Mouse (Mus musculus) lung, postnatal 4 days (tissue): Measurements from ENCODE around the gene Xpnpep2.

Source experiments
- DNase-seq, 2 experiments: peaks; one replicate each; pipeline ENCODE4 v3.0.0; 2021

Gene Xpnpep2

DNA sequence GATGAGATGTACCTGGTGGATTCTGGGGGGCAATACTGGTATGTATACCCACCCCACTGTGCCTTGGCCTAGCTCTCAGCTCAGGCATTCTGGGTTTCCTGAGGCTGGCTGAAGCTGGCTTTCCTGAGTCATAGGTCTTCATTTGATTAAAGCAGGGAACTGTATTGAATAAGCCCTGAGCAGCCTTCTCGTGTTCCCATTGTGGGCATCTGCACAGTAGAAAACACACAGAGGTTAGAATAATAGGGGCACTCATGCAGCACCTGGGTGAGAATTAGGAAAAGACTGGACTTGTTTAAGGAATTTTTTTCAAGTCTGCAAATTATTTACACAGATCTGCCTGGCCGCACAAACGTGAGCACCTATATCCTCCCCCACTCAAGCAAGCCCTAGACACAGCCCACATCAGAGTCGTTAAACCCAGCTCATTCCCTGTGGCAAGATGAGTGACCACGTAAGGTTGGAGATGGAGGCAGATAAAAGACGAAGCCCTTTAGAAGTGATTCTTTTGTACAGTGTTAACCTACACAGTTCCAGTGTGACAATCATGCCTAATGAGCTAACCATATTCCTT lies 18.5 kb downstream of the Xpnpep2 start:
- no peak for DNase-seq

DNA sequence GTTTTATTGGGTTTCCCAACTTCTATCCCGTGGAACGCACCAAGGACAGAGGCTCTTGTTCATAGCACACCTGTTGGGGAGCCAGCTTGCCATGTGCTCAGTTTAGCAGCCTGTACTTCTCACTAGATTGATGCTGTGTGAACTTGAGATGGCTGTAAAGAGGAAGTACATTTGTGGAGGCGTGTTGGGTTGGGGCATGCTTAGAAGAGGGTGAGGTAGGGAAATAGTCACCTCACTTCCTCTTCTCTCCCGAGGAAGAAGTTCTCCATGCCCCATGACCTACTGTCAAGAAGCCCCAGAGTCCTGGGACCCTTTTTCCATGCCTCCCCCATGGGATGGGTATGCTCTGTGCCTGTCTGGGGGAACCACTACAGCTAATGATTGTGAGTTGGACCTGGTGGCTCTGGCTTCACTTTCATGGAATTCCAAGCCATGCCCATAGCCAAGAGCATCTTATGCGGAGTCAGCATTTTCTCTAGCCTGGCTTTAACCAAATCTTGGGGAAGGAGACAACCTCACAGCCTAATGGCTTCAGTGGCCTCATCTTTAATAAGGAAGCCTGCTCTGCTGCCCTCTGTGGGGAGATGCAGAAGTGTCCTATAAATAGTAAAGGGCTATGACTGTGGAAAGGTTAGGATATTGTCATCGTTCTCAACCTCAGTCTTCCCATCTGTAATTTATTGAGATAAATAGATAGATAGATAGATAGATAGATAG lies 19.1 kb downstream of the Xpnpep2 start:
- no peak for DNase-seq

DNA sequence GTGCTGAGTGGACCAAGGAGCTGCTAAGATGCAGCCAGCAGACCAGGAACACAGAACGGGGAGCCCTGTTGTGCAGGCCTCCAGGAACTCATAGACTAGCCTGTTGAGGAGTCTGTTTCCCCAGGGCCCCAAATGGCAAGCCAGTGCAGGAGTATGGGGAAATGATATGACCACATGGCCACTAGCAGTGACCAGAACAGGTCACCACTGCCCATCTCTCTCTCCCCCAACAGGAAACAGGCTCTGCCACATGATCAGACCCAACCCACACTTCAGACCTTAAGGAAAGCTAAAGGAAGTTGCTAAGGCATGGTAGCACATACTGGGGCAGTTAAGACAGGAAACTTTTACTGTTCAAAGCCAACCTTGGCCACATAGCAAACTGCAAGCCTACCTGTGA lies 20.6 kb downstream of the Xpnpep2 start:
- DNase-seq, result no peak

DNA sequence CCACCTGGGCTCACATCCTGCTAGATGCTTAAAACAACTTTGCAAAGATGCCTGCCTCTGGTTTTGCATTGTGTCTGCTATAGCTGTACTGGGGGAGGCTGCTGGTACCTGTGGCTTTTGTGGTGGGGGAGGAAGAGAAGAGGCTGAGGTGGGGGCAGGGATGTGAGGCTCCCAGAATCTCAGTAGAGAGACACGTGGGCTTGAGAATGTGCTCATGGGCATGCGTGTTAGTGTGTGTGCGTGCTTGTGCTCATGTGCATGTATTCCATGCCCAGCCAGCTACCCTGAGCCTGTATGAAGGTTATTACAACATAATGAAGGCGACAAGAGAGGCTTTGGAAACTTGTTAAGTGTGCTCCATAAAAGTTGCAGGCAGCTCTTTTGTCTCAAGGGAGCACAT lies 28.4 kb downstream of the Xpnpep2 start:
- DNase-seq, result no peak

DNA sequence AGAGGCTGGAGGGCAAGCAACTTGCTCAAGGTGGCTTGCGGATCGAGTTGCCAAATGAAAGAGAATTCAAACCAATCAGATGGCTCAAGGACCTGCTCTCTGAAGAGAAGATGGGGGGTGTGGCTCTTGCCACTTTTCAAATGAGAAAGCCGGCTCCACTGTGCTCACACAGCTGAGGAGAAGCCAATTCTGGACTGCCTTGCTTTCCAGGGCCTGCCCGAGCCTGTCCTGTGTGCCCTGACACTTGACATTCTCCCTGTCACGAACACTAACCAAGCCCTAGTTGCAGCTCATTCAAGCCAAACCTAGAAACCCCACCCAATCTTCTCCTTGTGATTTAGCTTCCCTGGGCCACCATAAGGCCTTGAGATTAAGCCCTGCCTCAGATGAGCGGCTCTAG lies 29.5 kb downstream of the Xpnpep2 start:
- no peak for DNase-seq

DNA sequence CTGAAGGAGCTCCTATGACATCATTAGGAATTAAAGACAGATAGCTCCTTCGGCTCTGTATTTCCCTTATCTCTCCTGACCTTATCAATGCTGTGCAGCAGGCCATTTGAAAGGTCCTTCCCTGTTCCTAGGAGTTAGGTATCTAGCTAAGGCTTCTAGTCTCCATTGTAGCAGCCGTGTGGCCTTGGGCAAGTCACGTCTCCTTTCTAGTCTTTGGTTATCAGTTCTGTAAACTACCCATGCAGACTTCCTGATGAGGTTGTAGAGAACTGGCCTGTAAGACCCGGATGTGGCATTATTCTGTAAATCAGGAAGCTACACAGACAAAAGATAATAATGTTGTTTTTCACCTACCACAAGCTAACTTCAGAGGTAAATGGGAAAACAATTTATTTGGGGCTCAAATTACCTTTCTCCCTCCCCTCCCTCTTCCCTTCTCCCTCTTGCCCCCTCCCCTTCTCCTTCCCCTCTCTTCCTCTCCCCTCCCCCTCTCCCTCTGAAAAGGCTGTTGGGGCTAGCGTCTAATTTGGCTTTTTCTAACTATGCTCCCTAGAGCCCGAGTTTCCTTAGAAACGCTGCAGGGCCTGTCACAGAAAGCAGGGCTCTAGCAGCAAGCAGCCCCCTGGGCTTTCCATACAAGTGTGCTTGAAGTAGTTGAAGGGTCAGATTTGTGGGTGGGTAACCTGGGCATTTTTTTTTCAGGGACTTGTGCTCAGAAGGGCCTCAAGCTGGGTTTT lies 30.2 kb downstream of the Xpnpep2 start:
- DNase-seq, result no peak

DNA sequence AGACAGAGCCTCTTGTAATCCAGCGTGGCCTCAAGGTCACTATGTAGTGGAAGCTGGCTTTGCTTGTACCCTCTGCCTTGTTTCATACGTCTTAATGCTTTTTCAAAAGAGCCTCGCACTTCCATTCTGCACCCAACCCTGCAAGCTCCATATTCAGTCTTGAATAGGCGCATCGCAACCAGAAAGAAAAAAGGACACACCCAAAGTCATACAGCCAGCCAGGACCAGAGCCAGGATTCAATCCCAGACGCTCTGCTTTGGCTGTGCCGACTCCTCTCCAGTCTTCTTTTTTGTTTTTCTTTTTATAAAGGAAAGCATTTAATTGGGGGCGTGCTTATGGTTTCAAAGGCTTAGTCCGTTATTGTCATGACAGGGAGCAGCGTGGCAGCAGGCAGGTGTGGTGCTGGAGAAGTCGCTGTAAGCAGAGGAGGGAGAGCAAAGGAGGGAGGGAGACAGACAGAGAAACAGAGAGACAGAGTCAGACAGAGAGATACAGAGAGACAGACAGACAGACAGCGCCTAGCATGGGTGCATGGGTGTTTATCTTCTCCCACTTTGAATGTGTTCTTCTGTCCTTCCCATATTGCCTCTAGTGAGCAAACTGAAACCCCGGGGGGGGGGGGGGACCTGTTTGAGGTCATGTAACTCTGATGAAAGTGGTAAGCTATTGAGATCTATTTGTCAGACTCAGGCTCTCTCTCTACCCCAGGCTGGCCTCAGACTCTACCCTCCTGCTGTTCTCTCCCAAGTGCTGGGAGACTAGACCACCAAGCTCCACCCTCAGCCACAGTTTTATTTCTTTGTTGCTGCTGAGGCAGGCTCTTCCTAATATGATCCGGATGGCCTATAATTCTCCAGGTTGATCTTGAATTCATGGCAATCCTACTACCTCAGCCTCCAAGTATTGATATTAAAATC lies 31.1 kb downstream of the Xpnpep2 start:
- DNase-seq, result no peak

DNA sequence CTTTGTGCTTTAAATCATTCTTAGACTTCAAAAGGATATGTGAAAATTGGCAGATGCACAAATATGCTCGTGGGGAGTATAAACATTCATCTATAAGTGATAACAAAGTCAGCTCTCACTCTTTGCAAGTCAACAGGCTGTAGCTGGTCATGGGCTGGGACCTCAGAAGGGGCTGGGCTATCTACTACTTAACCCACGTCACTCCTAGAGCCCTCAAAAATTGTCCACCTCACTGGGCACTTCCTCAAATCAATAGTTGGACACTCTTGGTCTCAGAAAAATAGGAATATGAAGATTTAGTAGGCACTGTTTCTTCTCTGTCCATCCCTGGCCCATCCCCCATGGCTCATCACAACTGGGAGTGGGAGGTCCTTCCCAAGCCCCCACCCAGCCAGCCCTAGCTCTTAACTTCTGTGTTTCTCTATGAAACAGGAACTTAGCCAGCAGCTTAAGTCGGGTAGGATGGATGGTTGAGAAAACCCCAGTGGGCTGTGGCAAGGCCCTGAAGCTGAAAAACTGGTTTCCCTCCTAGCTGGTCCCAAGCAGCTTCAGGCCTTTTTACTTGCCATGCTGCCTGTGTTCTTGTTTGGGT lies 31.9 kb downstream of the Xpnpep2 start:
- peak; percentile 35 to 42 for DNase-seq

DNA sequence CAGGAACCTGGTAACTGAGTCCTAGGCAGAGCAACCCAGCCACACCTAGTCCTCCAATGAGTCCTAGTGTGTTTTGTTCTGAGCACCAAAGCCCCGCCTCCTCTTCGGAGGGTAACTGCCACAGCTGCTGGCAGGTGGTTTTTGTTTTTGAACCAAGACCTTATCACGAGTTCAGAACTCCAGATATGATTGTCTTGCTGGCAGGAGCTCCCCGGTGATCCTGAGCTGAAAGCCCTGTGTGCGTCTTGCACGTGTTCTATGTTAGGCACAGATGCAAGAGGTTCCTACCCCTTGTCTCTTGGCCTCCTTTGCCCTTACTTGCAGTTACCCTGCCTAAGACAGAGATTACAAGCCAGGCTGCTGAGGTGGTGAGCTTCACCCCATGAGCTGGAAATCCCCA lies 33.0 kb downstream of the Xpnpep2 start:
- DNase-seq, result no peak

DNA sequence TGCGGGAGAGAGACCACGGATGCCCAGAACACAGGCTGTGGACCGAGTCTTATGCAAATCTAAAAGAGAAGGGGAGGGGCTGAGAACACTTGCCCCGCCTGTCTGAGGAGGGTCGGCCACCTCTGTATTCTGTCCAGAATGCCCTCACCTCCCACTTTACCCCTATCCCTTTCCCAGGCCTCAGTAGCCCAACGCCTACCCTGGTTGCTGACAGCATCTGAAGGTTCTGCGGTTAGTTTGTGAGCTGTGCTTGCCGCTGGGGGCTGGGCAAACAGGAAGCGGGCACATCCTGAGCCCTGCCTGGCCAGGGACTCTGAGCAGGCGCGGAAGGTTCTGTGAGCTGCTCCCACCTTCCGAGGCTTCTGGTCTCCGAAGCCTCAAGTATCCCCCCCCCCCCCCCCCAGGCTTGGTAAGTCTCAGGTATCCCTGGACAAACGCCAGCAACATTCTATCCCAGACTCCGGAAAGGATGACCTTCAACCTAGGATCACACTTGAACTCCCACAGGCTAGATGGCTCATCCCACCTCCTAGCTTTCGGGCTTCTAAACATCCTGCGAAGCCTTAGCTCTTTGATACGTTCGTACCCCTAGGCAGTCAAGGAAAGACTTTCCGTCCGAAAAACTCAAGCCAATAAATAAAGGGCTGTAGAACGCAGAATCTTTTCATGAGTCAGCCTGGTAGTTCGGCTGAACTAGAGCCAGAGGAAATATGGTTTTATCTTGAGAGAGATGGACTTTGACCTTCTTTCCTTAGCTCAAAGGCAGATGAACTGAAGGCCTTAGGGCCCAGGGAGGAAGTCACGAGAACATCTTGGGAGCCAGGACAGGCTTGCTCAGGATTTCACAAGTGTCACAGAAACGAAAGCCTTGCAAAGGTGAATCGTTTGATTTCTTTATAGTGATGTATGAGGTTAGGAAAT lies 35.1 kb downstream of the Xpnpep2 start:
- DNase-seq, result peak; percentile 63 to 69

DNA sequence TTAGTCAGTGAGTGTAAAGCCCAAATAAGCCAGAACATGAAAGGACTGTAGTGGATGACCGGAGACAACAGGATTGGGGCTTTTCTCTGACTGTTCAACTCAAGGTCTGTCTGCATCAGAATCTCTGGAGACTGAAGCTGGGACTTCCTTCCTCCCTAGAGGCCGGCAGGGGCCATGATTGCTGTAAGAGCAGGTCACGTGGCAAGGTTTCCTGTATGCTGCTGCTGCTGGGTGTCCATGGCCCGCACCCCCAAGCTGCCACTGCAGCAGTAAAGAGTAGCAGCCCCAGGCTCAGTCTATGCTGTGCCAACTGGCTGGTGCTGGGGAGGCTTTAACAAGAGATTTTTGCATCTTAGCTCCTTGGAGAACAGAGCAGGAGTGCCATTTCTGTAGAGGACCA lies 37.7 kb downstream of the Xpnpep2 start, which contains the start of gene Sash3:
Sash3 (plus strand) TSS at position 175 of the 400 bp plus-strand sequence.
- peak; percentile 60 to 61 for DNase-seq

DNA sequence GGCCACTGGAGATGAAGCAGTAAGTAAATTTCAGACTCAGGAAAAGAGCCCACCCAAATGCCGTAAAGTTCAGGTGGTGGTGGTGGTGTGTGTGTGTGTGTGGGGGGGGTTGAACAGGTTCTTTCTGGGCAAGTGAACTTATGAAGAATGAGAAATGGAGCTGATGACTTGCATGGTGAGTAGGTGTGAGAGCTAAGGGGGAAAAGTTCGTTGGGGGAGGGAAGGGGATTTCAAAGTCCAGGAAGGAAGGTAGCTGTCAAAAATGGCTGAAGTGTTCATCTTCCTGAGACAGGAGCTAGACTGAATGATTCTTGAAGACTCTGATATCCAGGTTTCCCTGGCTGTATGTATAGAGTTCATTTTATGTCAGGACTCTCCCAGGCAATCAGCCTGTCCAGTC lies 38.7 kb downstream of the Xpnpep2 start:
- DNase-seq, result no peak

DNA sequence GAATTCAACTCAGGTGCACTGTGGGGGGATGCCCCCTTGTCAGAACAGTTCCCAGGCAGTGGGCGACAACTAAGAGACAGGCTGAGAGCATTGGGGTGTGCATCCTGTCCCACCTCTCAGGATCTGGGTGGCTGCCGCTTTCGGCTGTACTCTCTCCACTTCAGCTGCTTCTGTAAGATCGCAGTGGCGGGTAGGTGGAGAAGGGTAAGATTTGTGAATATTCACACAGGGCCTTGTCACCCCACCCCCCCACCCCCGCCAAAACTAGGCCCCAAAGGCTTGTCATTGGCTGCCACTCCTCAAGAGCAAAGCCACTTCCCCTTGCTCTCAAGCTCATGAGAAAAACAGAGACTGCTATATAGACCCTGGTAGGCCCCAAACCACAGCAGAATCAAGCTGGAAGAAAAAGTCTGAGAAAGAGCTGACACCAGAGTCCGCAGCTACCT lies 39.2 kb downstream of the Xpnpep2 start:
- no peak for DNase-seq

DNA sequence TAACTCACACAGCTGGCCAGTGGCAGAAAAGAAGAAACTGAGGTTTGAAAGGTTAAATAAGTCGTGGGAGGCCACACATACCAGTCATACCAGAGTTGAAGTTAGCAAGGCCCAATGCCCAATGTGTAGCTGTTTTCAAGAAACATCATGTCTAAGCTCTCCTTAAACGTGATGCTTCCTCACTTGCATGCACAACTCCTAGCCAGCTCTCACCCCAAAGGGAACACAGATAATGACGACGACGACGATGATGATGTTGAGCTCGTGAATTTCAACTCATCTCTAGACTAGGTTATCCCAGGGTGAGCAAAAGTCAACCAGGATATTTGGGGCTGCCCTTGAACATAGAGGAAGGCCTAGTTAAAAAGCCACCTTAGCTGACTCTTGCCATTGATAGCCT lies 43.6 kb downstream of the Xpnpep2 start:
- no peak for DNase-seq

DNA sequence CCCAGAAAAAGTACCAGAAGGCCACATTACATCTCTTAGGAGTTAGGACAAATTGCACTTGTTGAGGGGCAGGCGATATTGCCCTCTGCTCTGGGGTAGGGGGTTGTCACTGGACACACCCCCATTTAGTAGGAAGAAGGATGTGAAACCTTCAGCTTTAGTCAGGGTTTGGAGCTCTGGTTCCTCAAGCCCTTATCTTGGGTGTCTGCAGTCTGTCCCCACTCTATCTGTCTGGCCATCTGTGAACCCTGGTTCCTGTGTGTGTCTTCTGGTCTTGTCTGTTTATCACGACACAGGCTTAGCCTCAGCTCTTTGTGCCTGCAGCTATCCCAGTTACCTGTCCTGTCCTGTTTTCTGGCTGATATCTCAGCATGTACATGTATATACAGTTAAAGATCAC lies 44.9 kb downstream of the Xpnpep2 start:
- DNase-seq, result peak in 1 of 2 experiments; percentile 27

DNA sequence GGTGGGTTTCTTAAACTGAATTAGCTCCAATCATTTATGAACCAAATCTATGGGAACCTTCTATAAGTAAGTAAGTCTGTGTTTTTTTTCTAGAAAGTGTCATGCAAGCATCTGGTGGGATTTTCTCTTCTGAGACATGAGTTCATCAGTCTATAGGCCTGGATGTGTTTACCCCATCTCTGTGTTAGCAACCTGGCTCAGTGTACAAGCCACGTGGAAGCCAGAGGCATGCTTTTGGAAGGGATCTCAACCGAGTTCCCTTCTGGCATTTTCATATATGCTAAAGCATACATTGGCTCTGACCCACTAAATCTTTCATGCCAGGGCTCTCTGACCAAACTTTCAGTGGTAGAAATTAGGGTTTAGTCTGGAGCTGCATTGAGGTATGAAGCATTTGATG lies 45.4 kb downstream of the Xpnpep2 start:
- no peak for DNase-seq

DNA sequence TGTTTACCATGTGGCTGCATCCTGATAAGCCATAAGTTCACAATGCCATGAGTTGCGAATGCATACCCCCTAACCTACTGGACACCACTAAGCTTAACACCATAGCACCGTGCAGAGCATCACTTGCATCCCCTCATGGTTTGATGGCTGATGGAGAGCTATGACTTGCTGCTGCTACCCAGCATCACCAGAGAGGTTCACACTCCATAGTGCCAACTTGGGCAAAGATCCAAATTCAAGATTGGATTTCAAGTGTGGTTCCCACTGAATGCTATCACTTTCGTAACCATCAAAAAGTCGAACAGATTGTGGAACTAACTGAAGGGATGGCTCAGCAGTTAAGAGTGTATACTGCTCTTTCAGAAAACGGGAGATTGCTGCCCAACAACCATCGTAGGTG lies 47.0 kb downstream of the Xpnpep2 start:
- DNase-seq, result no peak

DNA sequence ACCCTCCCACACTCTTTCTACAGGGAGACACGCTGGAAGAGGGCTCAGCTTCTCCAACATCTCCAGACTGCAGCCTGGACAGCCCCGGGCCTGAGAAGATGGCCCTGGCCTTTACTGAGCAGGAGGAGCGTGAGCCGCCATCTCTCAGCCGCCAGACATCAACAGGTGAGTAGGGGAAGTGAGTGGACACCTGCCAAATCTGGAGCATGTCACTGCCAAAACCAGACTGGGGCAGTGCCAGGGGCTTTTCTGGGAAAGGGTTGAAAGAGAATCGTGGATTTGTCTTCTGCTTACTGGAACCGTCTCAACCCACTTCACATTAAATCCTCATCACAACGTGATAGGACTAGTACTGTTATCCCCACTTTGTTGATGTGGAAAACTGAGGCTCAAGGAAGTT lies 48.9 kb downstream of the Xpnpep2 start:
- no peak for DNase-seq

DNA sequence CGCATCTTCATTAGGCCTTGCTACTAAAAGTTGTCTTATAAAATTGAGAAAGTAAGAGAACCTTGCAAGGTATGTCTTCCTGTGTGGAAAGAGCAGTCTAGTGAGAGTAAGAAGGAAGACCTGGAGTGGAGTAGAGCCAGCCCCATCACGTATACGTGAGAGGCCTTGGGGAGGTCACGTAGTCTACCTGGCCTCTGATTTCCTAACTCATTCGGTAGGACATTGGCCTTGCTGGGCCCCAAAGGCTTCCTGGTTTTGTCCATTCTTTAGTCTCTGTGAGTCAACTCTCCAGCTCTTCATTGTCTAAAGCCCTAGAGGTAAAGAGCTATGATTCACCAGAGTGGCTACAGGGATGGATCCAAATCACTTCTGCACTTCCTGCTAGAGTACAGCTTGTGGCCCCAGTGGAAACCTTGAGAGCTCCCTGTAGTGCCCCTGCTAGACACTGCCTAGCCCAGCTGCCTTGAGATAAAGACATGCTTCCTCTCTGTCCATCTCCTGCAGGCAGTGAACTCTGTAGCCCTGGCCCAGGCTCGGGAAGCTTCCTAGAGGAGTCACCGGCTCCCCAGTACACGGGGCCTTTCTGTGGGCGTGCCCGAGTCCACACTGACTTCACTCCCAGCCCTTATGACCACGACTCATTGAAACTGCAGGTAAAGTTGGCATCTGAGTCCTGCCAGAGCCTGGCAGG lies 49.8 kb downstream of the Xpnpep2 start:
- DNase-seq, result no peak

DNA sequence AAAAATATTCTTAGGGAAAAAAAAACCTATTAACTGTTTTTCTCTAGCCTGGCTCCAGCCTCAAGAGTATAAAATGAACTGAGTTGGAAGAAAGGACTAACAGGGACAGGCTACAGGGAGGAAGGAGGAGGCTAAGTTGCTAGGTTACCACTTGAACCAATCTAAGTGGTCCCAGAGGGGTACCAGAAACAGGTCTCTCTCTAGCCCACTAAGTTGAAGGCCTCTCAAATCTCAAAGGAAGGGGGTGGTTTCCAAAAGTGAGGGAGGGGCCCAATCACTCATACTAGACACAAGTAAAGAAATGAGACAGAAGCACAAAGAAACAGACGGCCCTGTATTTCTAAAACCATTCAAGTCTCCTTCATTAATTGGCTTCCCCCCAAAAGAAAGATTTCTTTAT lies 61.4 kb downstream of the Xpnpep2 start:
- no peak for DNase-seq

DNA sequence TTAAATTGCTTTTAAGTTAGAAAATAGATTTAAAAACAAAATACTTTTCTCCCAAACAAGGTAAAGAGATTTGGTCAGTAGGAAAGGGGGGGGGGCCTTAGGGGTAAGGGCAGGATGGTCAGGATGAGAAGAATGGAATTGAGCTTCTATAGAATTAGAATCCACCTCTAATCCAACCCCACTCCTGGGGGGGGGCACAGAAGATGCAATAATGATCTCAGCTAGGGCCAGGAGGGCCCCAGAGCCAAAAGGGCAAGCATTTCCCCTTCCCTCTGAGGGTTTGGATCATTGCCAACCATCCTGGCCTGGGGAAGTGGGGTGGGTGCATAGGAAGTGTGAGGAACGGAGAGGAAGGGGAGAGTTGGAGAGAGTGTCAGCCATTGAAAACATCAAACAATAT lies 61.8 kb downstream of the Xpnpep2 start:
- no peak for DNase-seq
